Mouse (Mus musculus): ENCODE results near the gene Mpc2. TPM values are rescaled to one million over a fixed set of nuclear protein-coding genes. Genes with fewer than 3 reads are reported as not detected.

Mpc2 gene
- 184 and 196 TPM in 2 replicates for polyA plus RNA-seq (2016; fragmentation: Nextera tagmentation; extraction: Ambion mirVana)

DNA sequence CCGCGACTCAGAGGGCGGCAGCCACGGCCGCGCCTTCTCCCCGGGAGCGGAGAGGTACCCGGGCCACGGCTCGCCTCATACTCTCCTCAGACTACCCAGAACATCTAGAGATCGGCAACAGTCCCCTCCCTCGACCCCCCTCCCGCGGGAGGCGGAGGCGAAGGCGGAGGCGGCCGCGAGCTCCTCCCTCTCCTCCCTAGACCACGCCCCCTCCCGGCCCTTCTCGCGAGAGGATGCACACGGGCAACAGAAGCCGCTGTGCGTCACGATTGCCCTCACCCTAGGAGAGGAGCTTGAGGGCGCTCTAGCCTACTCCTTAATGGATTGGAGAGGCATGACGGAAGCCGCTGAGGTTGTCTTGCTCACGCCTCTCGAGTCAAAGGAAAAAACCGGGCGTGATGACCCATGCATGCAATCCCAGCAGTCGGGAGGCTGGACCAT is at the start of gene Mpc2, which contains the start of gene Dcaf6:
Gene Mpc2, plus strand, starts transcription at position 278 of the 441 bp plus-strand sequence.
Gene Dcaf6, minus strand, starts transcription at position 116 of the 441 bp plus-strand sequence.
- Histone ChIP-seq H3K27me3 (replicated peaks) (no peaks in the 10 kb centered on the region), H3K4me1 (peaks cover 29% of the 10 kb centered on the region), H3K4me3 (peak within 1 kb of the TSS; percentile 97), H3K27ac (peak within 1 kb of the TSS; percentile 98), H3K4me2 (peak within 1 kb of the TSS; percentile 78), H3K36me3 (no peaks in the 10 kb centered on the region), H3K9me3 (replicated peaks) (no peaks in the 10 kb centered on the region), H3K9ac (peak within 1 kb of the TSS; percentile 99)
- WGBS (ENCODE audit: insufficient replicate concordance): under 1% methylated on average over 37 of the region's 37 CpGs
- peak; percentile 82 for ATAC-seq

DNA sequence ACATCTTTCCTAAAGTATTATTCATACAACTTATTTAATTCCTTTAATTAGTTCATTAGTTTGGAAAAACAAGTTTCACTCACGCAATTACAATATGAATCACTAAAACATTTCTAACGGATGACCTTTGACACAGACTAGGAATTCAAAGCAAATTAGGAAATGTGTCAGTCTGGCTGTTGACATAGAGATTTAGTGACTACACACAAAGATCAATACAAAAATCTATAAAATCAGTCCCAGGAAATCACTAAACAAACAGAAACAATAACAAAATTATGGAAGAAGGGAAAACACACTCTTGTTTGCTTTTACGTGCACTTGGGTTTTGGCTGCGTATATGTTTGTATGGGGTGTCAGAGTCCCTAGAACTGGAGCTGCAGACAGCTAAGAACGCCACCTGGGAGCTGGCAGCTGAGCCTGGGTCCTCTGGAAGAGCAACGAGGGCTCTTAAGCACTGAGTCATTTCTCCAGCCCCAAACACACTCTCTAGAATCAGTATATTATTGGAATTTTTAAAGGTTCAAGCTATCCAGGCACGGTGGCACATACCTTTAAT is 39.0 kb upstream of the Mpc2 start:
- 0 out of 2 replicates have a peak overlapping the region, but pooled peaks have one; percentile 15 for H3K27ac ChIP-seq
- WGBS (ENCODE audit: insufficient replicate concordance): 74% methylated on average over 7 of the region's 7 CpGs

GRCm38 (mm10) chr1:165426254-165426653 is 34.2 kb upstream of the Mpc2 start:
- Histone ChIP-seq H3K4me3 (no peak overlapping the region), H3K9ac (no peak overlapping the region), H3K9me3 (replicated peaks) (no peaks in the 10 kb centered on the region), H3K27me3 (replicated peaks) (no peaks in the 10 kb centered on the region), H3K27ac (no peak overlapping the region), H3K4me1 (peaks cover 8% of the 10 kb centered on the region), H3K36me3 (peaks cover 29% of the 10 kb centered on the region), H3K4me2 (0 out of 2 replicates have a peak overlapping the region, but pooled peaks have one; percentile 12)
- 78% methylated on average over 2 of the region's 2 CpGs for WGBS (ENCODE audit: insufficient replicate concordance)
- peak; percentile 96 for ATAC-seq

More for the DNA sequence above, 39.0 kb upstream of the Mpc2 start:
- H3K4me1 ChIP-seq: peaks cover 5% of the 10 kb centered on the region
- no peak overlapping the region for H3K4me3 ChIP-seq
- no peak overlapping the region for H3K9ac ChIP-seq
- H3K36me3 ChIP-seq: peaks cover 29% of the 10 kb centered on the region
- no peaks in the 10 kb centered on the region for H3K27me3 ChIP-seq (replicated peaks)
- no peaks in the 10 kb centered on the region for H3K9me3 ChIP-seq (replicated peaks)
- no peak for ATAC-seq
- H3K4me2 ChIP-seq: no peak overlapping the region

GRCm38 (mm10) chr1:165432883-165433282 is 27.6 kb upstream of the Mpc2 start:
- Histone ChIP-seq H3K9me3 (replicated peaks) (no peaks in the 10 kb centered on the region), H3K4me3 (no peak overlapping the region), H3K27ac (no peak overlapping the region), H3K36me3 (peaks cover 13% of the 10 kb centered on the region; the same call in 1 of the 2 replicates), H3K27me3 (replicated peaks) (no peaks in the 10 kb centered on the region), H3K4me2 (no peak overlapping the region), H3K4me1 (no peaks in the 10 kb centered on the region), H3K9ac (no peak overlapping the region)
- WGBS (ENCODE audit: insufficient replicate concordance): 75% methylated on average over 1 of the region's 1 CpGs
- ATAC-seq: no peak

GRCm38 (mm10) chr1:165438289-165439021 is 22.0 kb upstream of the Mpc2 start:
- no peak overlapping the region for H3K27ac ChIP-seq
- H3K9me3 ChIP-seq (replicated peaks): no peaks in the 10 kb centered on the region
- ATAC-seq: no peak
- H3K27me3 ChIP-seq (replicated peaks): no peaks in the 10 kb centered on the region
- H3K4me1 ChIP-seq: peaks cover 18% of the 10 kb centered on the region
- 68% methylated on average over 1 of the region's 1 CpGs for WGBS (ENCODE audit: insufficient replicate concordance)
- H3K36me3 ChIP-seq: peaks cover 10% of the 10 kb centered on the region; the same call in 1 of the 2 replicates
- no peak overlapping the region for H3K4me3 ChIP-seq
- no peak overlapping the region for H3K4me2 ChIP-seq
- H3K9ac ChIP-seq: no peak overlapping the region

DNA sequence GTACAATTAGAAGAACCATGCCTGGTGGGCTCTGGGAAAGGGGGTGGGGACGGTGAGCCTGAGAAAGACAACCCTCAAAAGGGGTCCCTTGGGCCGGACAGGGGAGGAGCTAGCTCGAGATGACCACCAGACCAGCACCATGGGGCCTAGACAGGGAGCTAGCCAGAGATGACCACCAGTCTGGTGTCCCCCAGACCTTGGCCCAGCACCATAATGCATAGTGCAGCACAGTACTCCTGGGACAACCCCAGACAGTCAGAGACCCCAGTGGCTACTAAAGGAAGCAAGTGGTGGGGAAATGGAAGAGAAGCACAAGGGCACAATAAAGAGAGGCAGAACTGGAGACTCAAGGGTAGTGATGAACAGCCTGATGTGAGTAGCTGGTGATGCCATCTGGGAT is 19.6 kb upstream of the Mpc2 start:
- H3K4me1 ChIP-seq: peaks cover 18% of the 10 kb centered on the region
- ATAC-seq: 0 out of 2 replicates have a peak, but pooled peaks have one; percentile 55
- H3K9me3 ChIP-seq (replicated peaks): no peaks in the 10 kb centered on the region
- H3K27ac ChIP-seq: no peak overlapping the region
- WGBS (ENCODE audit: insufficient replicate concordance): 74% methylated on average over 3 of the region's 3 CpGs
- peaks cover 6% of the 10 kb centered on the region; the same call in 1 of the 2 replicates for H3K36me3 ChIP-seq
- no peak overlapping the region for H3K9ac ChIP-seq
- no peak overlapping the region for H3K4me2 ChIP-seq
- no peak overlapping the region for H3K4me3 ChIP-seq
- no peaks in the 10 kb centered on the region for H3K27me3 ChIP-seq (replicated peaks)

DNA sequence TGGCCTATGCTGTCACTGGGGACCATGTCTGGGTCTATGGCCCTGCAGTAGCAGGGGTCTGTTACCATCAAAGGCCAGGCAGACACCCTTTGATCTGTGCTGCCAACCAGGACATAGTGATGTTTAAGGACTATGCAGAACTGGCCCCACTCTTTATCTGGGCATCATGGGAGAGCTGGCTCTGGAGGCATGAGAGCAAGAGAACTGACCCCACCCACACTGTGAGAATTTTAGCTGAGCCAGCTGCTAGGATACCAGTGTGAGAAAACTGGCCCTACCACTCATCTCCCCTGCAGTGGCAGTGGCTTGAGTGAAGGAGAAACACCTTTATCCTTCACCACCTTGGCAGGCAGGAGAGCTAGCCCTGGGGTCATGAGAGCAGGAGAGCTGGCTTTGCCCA is 19.2 kb upstream of the Mpc2 start:
- peak; percentile 60; the same call in 1 of the 2 replicates for ATAC-seq
- Histone ChIP-seq H3K27me3 (replicated peaks) (no peaks in the 10 kb centered on the region), H3K27ac (no peak overlapping the region), H3K4me2 (no peak overlapping the region), H3K4me1 (peaks cover 18% of the 10 kb centered on the region), H3K36me3 (peaks cover 6% of the 10 kb centered on the region; the same call in 1 of the 2 replicates), H3K4me3 (no peak overlapping the region), H3K9me3 (replicated peaks) (no peaks in the 10 kb centered on the region), H3K9ac (no peak overlapping the region)

- no peaks in the 10 kb centered on the region for H3K9me3 ChIP-seq (replicated peaks)
- 0 out of 2 replicates have a peak, but pooled peaks cover 1% of the 10 kb centered on the region for H3K36me3 ChIP-seq
- no peak overlapping the region for H3K27ac ChIP-seq
- WGBS (ENCODE audit: insufficient replicate concordance): 70% methylated on average over 3 of the region's 3 CpGs
- H3K4me2 ChIP-seq: no peak overlapping the region
- no peaks in the 10 kb centered on the region for H3K27me3 ChIP-seq (replicated peaks)
- ATAC-seq: 0 out of 2 replicates have a peak, but pooled peaks have one; percentile 18
- H3K4me3 ChIP-seq: no peak overlapping the region
- 0 out of 2 replicates have a peak overlapping the region, but pooled peaks have one; percentile 2 for H3K9ac ChIP-seq
- peaks cover 18% of the 10 kb centered on the region for H3K4me1 ChIP-seq
Measured at GRCm38 (mm10) chr1:165441719-165442118, 18.7 kb upstream of the Mpc2 start.

DNA sequence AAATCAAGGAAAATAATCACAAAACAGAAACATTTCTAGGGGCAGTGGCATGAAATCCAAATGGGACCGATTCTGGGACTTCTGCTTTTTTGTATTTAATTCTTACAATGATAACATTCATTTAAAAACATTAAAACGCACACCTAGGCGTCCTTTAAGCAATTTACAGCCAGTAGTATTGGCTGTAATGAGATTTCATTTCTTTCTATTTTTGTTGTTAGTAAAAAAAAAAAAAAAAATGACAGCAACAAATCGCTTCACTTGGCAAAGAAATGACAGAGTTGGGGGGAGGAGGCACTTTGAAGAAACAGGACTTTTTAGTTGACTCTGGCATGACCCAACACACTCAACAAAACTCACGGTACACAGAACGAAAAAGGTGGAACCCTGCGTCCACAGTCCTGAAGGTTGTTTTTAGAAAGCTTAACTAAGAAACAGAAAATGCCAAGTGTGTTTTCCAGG is 1.4 kb upstream of the Mpc2 start:
- Histone ChIP-seq H3K4me1 (peaks cover 29% of the 10 kb centered on the region), H3K4me3 (peak overlapping the region; percentile 97), H3K27ac (peak overlapping the region; percentile 98), H3K27me3 (replicated peaks) (no peaks in the 10 kb centered on the region), H3K4me2 (peak overlapping the region; percentile 78), H3K9ac (peak overlapping the region; percentile 99), H3K9me3 (replicated peaks) (0 out of 2 replicates have a peak, but pooled peaks cover 4% of the 10 kb centered on the region), H3K36me3 (peaks cover 6% of the 10 kb centered on the region)
- no peak for ATAC-seq
- 10% methylated on average over 7 of the region's 7 CpGs for WGBS (ENCODE audit: insufficient replicate concordance)

DNA sequence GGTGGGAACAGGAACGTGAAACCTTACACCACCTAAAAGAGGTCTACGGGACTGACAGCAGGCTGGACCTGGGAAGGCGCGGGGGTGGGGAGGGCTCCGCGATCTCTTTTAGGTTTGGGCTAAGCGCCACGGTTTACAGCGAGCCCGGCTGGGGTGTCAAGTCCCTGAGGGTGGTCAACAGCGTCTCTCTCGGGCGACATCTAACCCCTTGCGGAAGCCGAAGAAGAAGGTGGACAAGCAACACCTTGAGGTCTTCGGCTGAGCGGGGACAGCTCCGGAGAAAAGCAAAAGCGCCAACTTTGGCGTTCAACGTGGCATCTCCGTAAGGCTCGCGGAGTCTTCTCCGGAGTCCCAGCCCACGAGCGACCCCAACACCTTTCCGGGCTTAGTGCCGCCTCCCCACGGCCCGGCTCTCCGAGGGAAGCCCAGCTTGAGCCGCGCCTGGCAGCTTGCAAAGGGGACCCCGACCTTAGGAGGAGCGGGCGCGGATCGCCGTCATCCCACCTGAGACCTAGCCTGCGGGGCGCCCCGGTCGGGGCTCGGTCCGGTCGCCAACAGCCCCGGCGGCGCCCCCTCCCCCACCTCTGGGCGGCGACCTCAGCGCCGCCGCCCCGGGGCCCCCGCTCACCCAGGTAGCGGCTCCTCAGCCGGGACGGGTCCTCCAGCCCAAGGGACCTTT is 795 bp upstream of the Mpc2 start:
- peak overlapping the region; percentile 97 for H3K4me3 ChIP-seq
- H3K9ac ChIP-seq: peak overlapping the region; percentile 99
- H3K9me3 ChIP-seq (replicated peaks): no peaks in the 10 kb centered on the region
- under 1% methylated on average over 60 of the region's 60 CpGs for WGBS (ENCODE audit: insufficient replicate concordance)
- peak overlapping the region; percentile 78 for H3K4me2 ChIP-seq
- no peaks in the 10 kb centered on the region for H3K27me3 ChIP-seq (replicated peaks)
- H3K36me3 ChIP-seq: no peaks in the 10 kb centered on the region
- peaks cover 29% of the 10 kb centered on the region for H3K4me1 ChIP-seq
- ATAC-seq: peak; percentile 4
- H3K27ac ChIP-seq: peak overlapping the region; percentile 98

- Histone ChIP-seq H3K4me2 (peak overlapping the region; percentile 78), H3K9ac (peak overlapping the region; percentile 99), H3K36me3 (no peaks in the 10 kb centered on the region), H3K27ac (peak overlapping the region; percentile 98), H3K4me3 (peak overlapping the region; percentile 97), H3K9me3 (replicated peaks) (no peaks in the 10 kb centered on the region), H3K4me1 (peaks cover 29% of the 10 kb centered on the region), H3K27me3 (replicated peaks) (no peaks in the 10 kb centered on the region)
- WGBS (ENCODE audit: insufficient replicate concordance): under 1% methylated on average over 41 of the region's 41 CpGs
- ATAC-seq: peak; percentile 91
Measured at GRCm38 (mm10) chr1:165460801-165461377, 452 bp downstream of the Mpc2 start.
